Mouse (Mus musculus): ENCODE data around the gene Etv6.

GRCm38 (mm10) chr6:134117380-134117938 is 82.0 kb downstream of the Etv6 start:
- TF ChIP-seq POLR2A (IDR thresholded peaks at IDR 0.05; ENCODE audit: borderline replicate concordance, extremely low read depth, low read depth, low read length) (no peak), CTCF (IDR thresholded peaks at IDR 0.05; ENCODE audit: insufficient read depth, low read length) (no peak)
